Mouse (Mus musculus) heart, embryonic 14.5 days (tissue): ENCODE data around the gene Bmp7. TPM values are rescaled to one million over a fixed set of nuclear protein-coding genes. Genes with fewer than 3 reads are reported as not detected.

Source experiments
- ATAC-seq: fragments of 200-750 bp; cut with Nextera tagmentation; 2 replicates; pipeline ENCODE4 v1.8.0; 2017; ENCODE audit warnings: low read depth, moderate TSS enrichment; ENCODE audit not compliant: insufficient number of reproducible peaks, insufficient read depth, low FRiP score
- H3K27ac ChIP-seq, 2 experiments: fragments of 200-500 bp in 1 of 2; fragments of 300-500 bp in 1 of 2; sonication (generic) in 1 of 2; replicated peaks in 1 of 2; 2 replicates each; pipeline ENCODE4 v1.5.1; 2012 to 2014; ENCODE audit warnings: low read depth in 2 of 2, low read length in 2 of 2, control low read depth in 1 of 2, mild to moderate bottlenecking in 1 of 2, mixed read lengths in 1 of 2; ENCODE audit not compliant: control insufficient read depth in 1 of 2, insufficient read depth in 1 of 2
- H3K27me3 ChIP-seq: fragments of 300-500 bp; sonication (generic); 2 replicates; pipeline ENCODE4 v1.6.1; 2014; ENCODE audit warnings: mild to moderate bottlenecking, low read length, control low read depth; ENCODE audit not compliant: control insufficient read depth, insufficient read depth
- H3K36me3 ChIP-seq: fragments of 300-500 bp; sonication (generic); 2 replicates; pipeline ENCODE4 v1.6.1; 2014; ENCODE audit warnings: mild to moderate bottlenecking, control low read depth, low read length, mixed read lengths; ENCODE audit not compliant: control insufficient read depth, insufficient read depth
- H3K4me1 ChIP-seq, 2 experiments: fragments of 200-500 bp in 1 of 2; fragments of 300-500 bp in 1 of 2; sonication (generic) in 1 of 2; 2 replicates each; pipeline ENCODE4 v1.6.1; 2012 to 2014; ENCODE audit warnings: low read length in 2 of 2, control low read depth in 1 of 2, mixed read lengths in 1 of 2; ENCODE audit not compliant: control insufficient read depth in 2 of 2, insufficient read depth in 2 of 2
- H3K4me2 ChIP-seq: fragments of 300-500 bp; sonication (generic); 2 replicates; pipeline ENCODE4 v1.6.1; 2014; ENCODE audit warnings: mild to moderate bottlenecking, low read length
- H3K4me3 ChIP-seq, 2 experiments: fragments of 200-500 bp in 1 of 2; fragments of 300-500 bp in 1 of 2; sonication (generic) in 1 of 2; 2 replicates each; pipeline ENCODE4 v1.5.1; 2012 to 2014; ENCODE audit warnings: low read length in 2 of 2, mild to moderate bottlenecking in 2 of 2, control low read depth in 1 of 2, low read depth in 1 of 2, moderate library complexity in 1 of 2; ENCODE audit not compliant: control insufficient read depth in 1 of 2, insufficient read depth in 1 of 2
- H3K9ac ChIP-seq: fragments of 300-500 bp; sonication (generic); 2 replicates; pipeline ENCODE4 v1.6.1; 2014; ENCODE audit warnings: mild to moderate bottlenecking, low read length
- H3K9me3 ChIP-seq: fragments of 300-500 bp; sonication (generic); 2 replicates; pipeline ENCODE4 v1.6.1; 2016; ENCODE audit warnings: low read length, control low read depth; ENCODE audit not compliant: control insufficient read depth
- WGBS: fragments of 180-500 bp; shearing (Covaris S2); extraction: QIAGEN DNeasy Blood & Tissue Kit; methylation state at CpG from one replicate; pipeline ENCODE4 v1.1.7; 2014; 5-methylcytosine and 5-hydroxymethylcytosine counted together
- polyA plus RNA-seq: library from polyadenylated mRNA; unstranded; fragments of >200 nt; fragmentation: Nextera tagmentation; extraction: Ambion mirVana; gene quantifications from 2 replicates; pipeline ENCODE4 v1.2.1, GENCODE M21; 2014

Gene Bmp7
- polyA plus RNA-seq, 1 experiment from 2014 or later = 50.5 TPM

GRCm38 (mm10) chr2:172888147-172888546 is 52.0 kb downstream of the Bmp7 start:
- H3K27me3 ChIP-seq = no peaks in the 10 kb centered on the region
- no peak overlapping the region for H3K27ac ChIP-seq
- H3K9me3 ChIP-seq = no peaks in the 10 kb centered on the region
- no peak overlapping the region for H3K4me2 ChIP-seq
- peaks cover 13 to 14% of the 10 kb centered on the region in 2 experiments for H3K4me1 ChIP-seq
- ATAC-seq = no peak
- H3K36me3 ChIP-seq = peaks cover 36% of the 10 kb centered on the region
- H3K9ac ChIP-seq = no peak overlapping the region
- 69% methylated on average over 11 of the region's 12 CpGs for WGBS
- no peak overlapping the region for H3K4me3 ChIP-seq

DNA sequence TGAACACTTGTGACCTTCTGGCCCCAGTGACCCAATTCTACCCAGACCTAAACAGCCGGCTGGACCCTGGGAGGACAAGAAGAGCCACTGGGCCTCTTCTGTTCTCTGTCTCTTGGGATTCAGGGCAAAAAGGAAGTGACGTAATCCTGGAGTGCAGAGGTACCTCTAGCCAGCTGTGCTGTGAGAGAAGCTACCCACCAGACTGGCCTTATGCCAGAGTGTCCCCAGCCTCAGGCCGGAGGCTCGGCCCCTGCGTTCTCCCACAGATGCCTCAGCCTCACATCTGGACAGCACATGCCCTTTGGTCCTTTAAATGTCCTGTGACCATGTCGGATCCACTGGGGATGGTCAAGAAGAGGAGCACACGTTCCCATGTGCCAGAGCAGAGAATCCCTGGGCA is 54.3 kb downstream of the Bmp7 start:
- Histone ChIP-seq H3K9ac (no peak overlapping the region), H3K9me3 (no peaks in the 10 kb centered on the region), H3K36me3 (peaks cover 14% of the 10 kb centered on the region), H3K4me1 (peaks cover 20 to 34% of the 10 kb centered on the region in 2 experiments), H3K27ac (no peak overlapping the region), H3K4me2 (no peak overlapping the region), H3K4me3 (no peak overlapping the region), H3K27me3 (no peaks in the 10 kb centered on the region)
- WGBS = 52% methylated on average over 7 of the region's 7 CpGs
- no peak for ATAC-seq

DNA sequence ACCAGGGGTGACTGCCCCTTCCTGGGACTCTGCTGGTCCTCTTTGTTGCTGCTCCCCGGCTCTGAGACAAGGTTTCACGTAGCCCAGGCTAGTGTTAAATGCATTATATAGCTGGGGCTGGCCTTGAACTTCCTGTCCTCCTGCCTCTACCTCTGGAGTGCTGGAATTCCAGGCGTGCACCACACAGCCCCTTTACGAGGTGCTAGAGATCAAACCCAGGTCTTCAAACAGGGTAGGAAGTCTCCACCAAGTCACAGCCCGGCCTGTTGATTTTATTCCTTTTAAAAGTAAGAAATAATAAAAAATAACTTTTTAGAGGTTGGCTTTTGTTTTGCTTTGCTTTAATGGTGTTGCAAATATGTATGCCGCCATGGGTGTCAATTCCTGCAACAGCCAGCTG is 55.5 kb downstream of the Bmp7 start:
- H3K9ac ChIP-seq = no peak overlapping the region
- H3K9me3 ChIP-seq = no peaks in the 10 kb centered on the region
- peaks cover 19 to 36% of the 10 kb centered on the region in 2 experiments for H3K4me1 ChIP-seq
- peaks cover 6% of the 10 kb centered on the region; the same call in 1 of the 2 replicates for H3K36me3 ChIP-seq
- no peaks in the 10 kb centered on the region for H3K27me3 ChIP-seq
- no peak overlapping the region for H3K27ac ChIP-seq
- no peak overlapping the region for H3K4me3 ChIP-seq
- no peak for ATAC-seq
- no peak overlapping the region for H3K4me2 ChIP-seq
- 75% methylated on average over 6 of the region's 6 CpGs for WGBS

DNA sequence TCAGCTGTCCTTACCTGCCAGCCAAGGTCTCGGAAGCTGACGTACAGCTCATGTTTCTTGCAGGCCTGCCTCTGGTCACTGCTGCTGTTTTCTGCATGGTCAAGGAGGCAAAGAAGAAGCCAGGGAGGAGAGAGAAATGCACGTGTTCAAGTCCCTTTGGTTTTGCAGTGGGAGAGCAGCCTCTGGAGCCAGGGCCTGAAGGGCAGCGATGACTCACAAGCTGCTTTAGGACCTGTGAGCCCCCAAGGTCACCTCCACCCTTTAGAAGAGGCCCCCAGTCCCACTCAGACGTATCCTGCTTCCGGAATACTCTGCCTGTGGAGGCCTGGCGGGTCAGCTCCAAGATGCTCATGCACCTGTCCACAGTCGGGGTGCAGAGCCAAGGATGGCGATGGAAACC is 64.9 kb downstream of the Bmp7 start:
- no peak overlapping the region for H3K4me2 ChIP-seq
- peak overlapping the region; percentile 20 to 84 for H3K27ac ChIP-seq
- H3K27me3 ChIP-seq = no peaks in the 10 kb centered on the region
- H3K4me1 ChIP-seq = peaks cover 36 to 41% of the 10 kb centered on the region in 2 experiments
- H3K9me3 ChIP-seq = no peaks in the 10 kb centered on the region
- H3K9ac ChIP-seq = peak overlapping the region; percentile 34; the same call in 1 of the 2 replicates
- no peak overlapping the region for H3K4me3 ChIP-seq
- ATAC-seq = no peak
- WGBS = 48% methylated on average over 9 of the region's 9 CpGs
- H3K36me3 ChIP-seq = peaks cover 48% of the 10 kb centered on the region

GRCm38 (mm10) chr2:172866356-172866755 is 73.8 kb downstream of the Bmp7 start:
- no peak overlapping the region for H3K4me2 ChIP-seq
- no peaks in the 10 kb centered on the region for H3K9me3 ChIP-seq
- H3K27me3 ChIP-seq = no peaks in the 10 kb centered on the region
- ATAC-seq = no peak
- H3K27ac ChIP-seq = peak overlapping the region; percentile 58 to 69
- no peak overlapping the region for H3K9ac ChIP-seq
- H3K4me1 ChIP-seq = peaks cover 57 to 59% of the 10 kb centered on the region in 2 experiments
- WGBS = 47% methylated on average over 5 of the region's 5 CpGs
- peaks cover 23% of the 10 kb centered on the region for H3K36me3 ChIP-seq
- H3K4me3 ChIP-seq = no peak overlapping the region

- ATAC-seq = no peak
- 73% methylated on average over 6 of the region's 6 CpGs for WGBS
- Histone ChIP-seq H3K27me3 (no peaks in the 10 kb centered on the region), H3K36me3 (peaks cover 14% of the 10 kb centered on the region), H3K4me3 (no peak overlapping the region), H3K4me2 (no peak overlapping the region), H3K9ac (no peak overlapping the region), H3K9me3 (no peaks in the 10 kb centered on the region), H3K4me1 (peaks cover 65 to 68% of the 10 kb centered on the region in 2 experiments), H3K27ac (peak overlapping the region; percentile 58 to 69)
Measured at GRCm38 (mm10) chr2:172865165-172865564, 75.0 kb downstream of the Bmp7 start.

DNA sequence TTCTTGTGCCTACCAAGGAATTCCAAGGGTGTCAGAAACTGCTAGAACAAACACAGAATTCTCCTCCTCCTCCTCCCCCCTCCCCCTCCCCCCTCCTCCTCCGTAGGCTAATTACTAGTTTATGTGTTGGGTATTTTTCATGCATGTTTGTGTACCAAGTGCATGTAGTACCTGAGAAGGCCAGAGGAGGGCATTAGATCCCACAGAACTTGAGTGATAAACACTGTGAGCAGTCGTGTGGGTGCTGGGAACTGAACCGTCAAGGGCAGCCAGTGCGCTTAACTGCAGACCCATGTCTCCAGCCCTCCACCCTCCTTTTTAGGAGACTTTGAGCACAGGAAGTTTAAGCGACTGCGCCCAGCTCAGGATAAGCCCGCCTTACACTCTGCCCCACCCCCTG is 75.6 kb downstream of the Bmp7 start:
- no peak overlapping the region for H3K9ac ChIP-seq
- no peak overlapping the region for H3K4me3 ChIP-seq
- no peak overlapping the region for H3K4me2 ChIP-seq
- H3K27me3 ChIP-seq = no peaks in the 10 kb centered on the region
- H3K4me1 ChIP-seq = peaks cover 71 to 74% of the 10 kb centered on the region in 2 experiments
- H3K9me3 ChIP-seq = no peaks in the 10 kb centered on the region
- WGBS = 90% methylated on average over 6 of the region's 7 CpGs
- peaks cover 9% of the 10 kb centered on the region for H3K36me3 ChIP-seq
- no peak for ATAC-seq
- H3K27ac ChIP-seq = peak overlapping the region; percentile 58 to 69; a peak in 3 of 4 replicates

- Histone ChIP-seq H3K4me1 (peaks cover 72 to 74% of the 10 kb centered on the region in 2 experiments), H3K27me3 (no peaks in the 10 kb centered on the region), H3K9ac (peak overlapping the region; percentile 45), H3K36me3 (peaks cover under 1% of the 10 kb centered on the region; the same call in 1 of the 2 replicates), H3K4me2 (peak overlapping the region; percentile 56), H3K4me3 (0 out of 4 replicates have a peak overlapping the region, but pooled peaks of 1 of the 2 experiments have one; percentile 3), H3K27ac (peak overlapping the region; percentile 91 to 93), H3K9me3 (peaks cover 3% of the 10 kb centered on the region; the same call in 1 of the 2 replicates)
- WGBS = 31% methylated on average over 14 of the region's 14 CpGs
- no peak for ATAC-seq
Measured at GRCm38 (mm10) chr2:172863469-172863856, 76.7 kb downstream of the Bmp7 start.
